Mouse (Mus musculus): ENCODE measurements around the gene Ywhag.

The Ywhag gene

GRCm38 (mm10) chr5:135888405-135889215, 45.8 kb downstream of the Ywhag start:
- DNase-seq (ENCODE audit: low read depth, low spot score): peak; percentile 25

GRCm38 (mm10) chr5:135887675-135888102, 46.7 kb downstream of the Ywhag start, which contains the start of gene Hspb1:
Gene Hspb1 (plus strand): TSS chr5:135887919.
- DNase-seq (ENCODE audit: low read depth, low spot score): peak; percentile 44

- no peak for DNase-seq (ENCODE audit: low read depth, low spot score)
Observed at GRCm38 (mm10) chr5:135884641-135885040, 49.8 kb downstream of the Ywhag start.

GRCm38 (mm10) chr5:135879449-135880158, 54.8 kb downstream of the Ywhag start:
- no peak for DNase-seq (ENCODE audit: low read depth, low spot score)

GRCm38 (mm10) chr5:135877831-135878231, 56.6 kb downstream of the Ywhag start:
- DNase-seq (ENCODE audit: low read depth, low spot score): peak; percentile 78

- DNase-seq (ENCODE audit: low read depth, low spot score): peak; percentile 84
Observed at GRCm38 (mm10) chr5:135877180-135877579, 57.2 kb downstream of the Ywhag start.

- DNase-seq (ENCODE audit: low read depth, low spot score): peak; percentile 67
Observed at GRCm38 (mm10) chr5:135873753-135874152, 60.7 kb downstream of the Ywhag start.

- peak; percentile 29 for DNase-seq (ENCODE audit: low read depth, low spot score)
Observed at GRCm38 (mm10) chr5:135872996-135873395, 61.4 kb downstream of the Ywhag start.

- no peak for DNase-seq (ENCODE audit: low read depth, low spot score)
Observed at GRCm38 (mm10) chr5:135870505-135870904, 63.9 kb downstream of the Ywhag start.

GRCm38 (mm10) chr5:135869661-135870423, 64.6 kb downstream of the Ywhag start:
- no peak for DNase-seq (ENCODE audit: low read depth, low spot score)

- no peak for DNase-seq (ENCODE audit: low read depth, low spot score)
Observed at GRCm38 (mm10) chr5:135868653-135869052, 65.8 kb downstream of the Ywhag start.

GRCm38 (mm10) chr5:135867637-135868593, 66.5 kb downstream of the Ywhag start:
- DNase-seq (ENCODE audit: low read depth, low spot score): peak; percentile 27

GRCm38 (mm10) chr5:135866662-135867061, 67.8 kb downstream of the Ywhag start:
- no peak for DNase-seq (ENCODE audit: low read depth, low spot score)

All from CD4-positive, CD25-positive, alpha-beta regulatory T cell, adult 2 months (primary cell).